Mouse (Mus musculus): Measurements from ENCODE around the gene Fcamr.

The Fcamr gene

DNA sequence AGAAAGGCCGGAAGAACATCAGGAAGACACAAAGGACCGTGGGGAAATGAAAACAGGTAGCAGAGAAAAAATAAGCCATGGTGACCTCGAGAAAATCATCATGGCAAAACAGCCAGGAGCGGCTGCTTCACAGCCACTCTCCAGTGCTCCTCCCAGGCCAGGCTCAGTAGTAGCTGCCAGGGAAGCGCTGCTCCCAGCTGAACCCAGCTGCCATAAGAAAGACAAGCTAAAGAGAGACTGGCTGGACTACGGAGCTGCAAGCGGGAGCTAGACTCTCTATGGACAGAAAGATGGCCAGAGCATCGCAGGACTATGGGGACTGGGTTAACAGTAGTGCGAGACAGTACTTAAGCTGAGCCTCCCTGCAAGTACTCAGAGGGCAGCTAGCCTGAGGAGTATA, 54.1 kb downstream of the Fcamr start:
- DNase-seq (ENCODE audit: low read depth): no peak

DNA sequence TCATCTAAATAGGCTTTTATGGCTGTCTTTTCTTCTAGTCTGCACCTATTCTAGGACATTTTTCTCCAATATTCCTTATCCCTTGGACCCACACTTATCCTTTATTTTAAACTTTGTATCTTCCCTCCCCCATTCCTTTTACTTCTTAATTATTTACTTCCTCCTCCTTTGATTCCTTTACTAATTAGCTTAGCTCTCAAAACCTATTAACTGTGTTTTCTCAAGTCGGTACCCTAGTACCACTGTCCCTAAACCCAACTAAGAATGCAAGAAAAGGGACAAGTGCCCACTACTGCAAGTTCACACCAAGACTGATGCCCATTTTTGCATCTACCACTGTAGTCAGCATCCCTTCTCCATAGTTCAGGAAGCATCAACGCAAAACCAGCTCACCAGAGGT, 55.0 kb downstream of the Fcamr start:
- no peak for DNase-seq (ENCODE audit: low read depth)

DNA sequence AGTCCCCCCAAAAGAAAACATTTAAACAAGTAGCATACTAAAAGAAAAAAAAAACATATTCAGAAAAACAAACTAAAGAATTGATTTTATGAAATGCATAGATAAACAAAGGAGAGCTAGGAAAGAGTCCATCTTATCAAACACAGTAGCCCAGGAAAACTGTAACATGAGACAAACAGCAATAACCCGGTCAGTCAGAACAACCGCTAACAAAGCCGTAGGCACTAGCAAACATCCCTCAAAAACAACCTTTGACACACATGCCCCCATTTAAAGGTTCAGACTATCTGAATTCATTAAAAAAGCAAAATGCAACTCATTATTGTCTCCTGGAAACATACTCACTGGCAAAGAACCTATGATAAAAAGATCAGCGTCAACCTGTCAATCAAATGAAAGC, 56.8 kb downstream of the Fcamr start:
- DNase-seq (ENCODE audit: low read depth): no peak

DNA sequence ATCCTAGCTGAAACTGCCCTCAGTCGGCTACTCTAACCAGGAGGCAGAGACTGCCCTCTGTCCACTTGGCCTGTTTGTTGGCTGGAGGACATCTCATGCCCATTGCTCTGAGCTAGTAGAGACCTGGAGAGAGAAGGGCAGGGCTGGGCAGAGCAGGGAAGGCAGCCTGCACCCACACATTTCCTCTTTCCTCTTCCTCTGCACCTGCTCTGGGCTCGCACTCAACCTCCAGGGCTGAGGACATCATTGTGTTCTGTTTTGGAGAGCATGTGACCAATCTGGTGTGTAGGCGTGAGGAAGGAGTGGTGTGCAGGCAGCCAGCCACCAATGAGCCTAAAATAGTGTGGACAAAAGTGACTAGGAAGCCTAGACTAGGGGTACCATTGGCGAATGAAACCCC, 63.5 kb downstream of the Fcamr start:
- no peak for DNase-seq (ENCODE audit: low read depth)

Data from NIH3T3 (cell line).